Mouse (Mus musculus): ENCODE data around the gene Prkrip1. TPM values are rescaled to one million over a fixed set of nuclear protein-coding genes. Genes with fewer than 3 reads are reported as not detected.

Gene Prkrip1
- total and polyA plus RNA-seq, 3 experiments = 45.5 to 94.8 (median 47.7) TPM

GRCm38 (mm10) chr5:136170512-136171362 lies 28.0 kb downstream of the Prkrip1 start, which contains the start of gene Orai2 (continued):
- TF ChIP-seq MEF2A (IDR thresholded peaks at IDR 0.05; ENCODE audit: borderline replicate concordance, low read depth, low read length) = peak; percentile 25; the same call in 1 of the 2 replicates
- no peak for TF ChIP-seq ZMIZ1 (IDR thresholded peaks at IDR 0.05; ENCODE audit: low read depth, low read length)
- TF ChIP-seq HCFC1 (IDR thresholded peaks at IDR 0.05; ENCODE audit: low read depth, low read length) = no peak; the same call in 1 of the 2 replicates
- TF ChIP-seq JUN (IDR thresholded peaks at IDR 0.05; ENCODE audit: insufficient read depth, low read depth, low read length) = no peak
- no peak for TF ChIP-seq E2F4 (IDR thresholded peaks at IDR 0.05; ENCODE audit: insufficient replicate concordance, low read depth, low read length)
- no peak for TF ChIP-seq SMC3 (IDR thresholded peaks at IDR 0.05; ENCODE audit: low read depth, low read length)
- no peak for TF ChIP-seq CHD2 (IDR thresholded peaks at IDR 0.05; ENCODE audit: low read length)
- TF ChIP-seq NRF1 (IDR thresholded peaks at IDR 0.05; ENCODE audit: low read depth, low read length) = 0 out of 2 replicates have a peak, but pooled peaks have one; percentile 2
- peak; percentile 97 for TF ChIP-seq MXI1 (IDR thresholded peaks at IDR 0.05; ENCODE audit: low read depth, low read length)
- TF ChIP-seq IRF4 (IDR thresholded peaks at IDR 0.05; ENCODE audit: low read depth, low read length) = 0 out of 2 replicates have a peak, but pooled peaks have one; percentile 5

DNA sequence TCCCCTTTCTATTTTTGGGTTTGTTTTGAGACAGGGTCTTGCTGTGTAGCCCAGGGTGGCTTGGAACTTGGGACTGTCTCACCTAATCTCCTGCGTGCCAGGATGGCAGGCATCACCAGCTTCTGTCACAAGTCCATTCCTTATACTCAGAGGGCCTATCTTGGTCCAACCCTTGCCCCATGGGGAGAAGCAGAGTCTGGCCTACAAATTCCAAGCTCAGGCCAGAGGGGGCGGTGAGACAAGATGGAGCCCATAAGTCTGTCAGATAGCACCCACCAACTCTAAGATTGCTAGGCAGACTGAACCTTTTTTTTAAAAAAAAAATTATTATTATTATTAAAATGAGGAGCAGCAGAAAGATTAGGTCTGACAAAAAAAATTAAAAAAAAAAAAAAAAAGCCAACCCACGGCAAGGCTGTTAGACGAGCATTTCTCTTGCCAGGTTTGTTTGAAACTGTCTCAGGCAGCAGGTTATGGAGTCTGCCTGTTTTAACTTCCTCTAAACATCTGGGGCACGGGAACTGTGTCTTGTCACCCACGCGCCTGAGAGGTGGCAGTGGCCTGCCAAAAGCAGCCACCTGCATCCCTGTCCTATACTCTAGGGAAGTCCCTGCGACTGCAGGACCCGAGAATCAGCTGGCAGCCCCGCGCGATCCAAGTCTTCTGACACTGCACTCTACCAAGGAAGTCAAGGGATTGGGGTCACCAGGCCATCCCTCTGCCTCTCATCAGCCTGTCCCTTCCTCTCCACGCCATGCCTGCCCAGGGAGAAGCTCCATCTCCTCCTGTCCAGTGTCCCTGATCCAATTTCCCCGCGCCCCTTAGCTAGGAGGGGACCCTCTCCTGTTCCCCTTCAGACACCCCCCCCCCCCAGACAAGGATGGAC lies 28.9 kb downstream of the Prkrip1 start:
- DNase-seq (ENCODE audit: extremely low read depth) = peak; percentile 67
- Histone ChIP-seq H3K4me3 (replicated peaks in 1 of 3; ENCODE audit: low read depth in 2 of 3, low read length in 2 of 3, poor library complexity in 1 of 3) (peak overlapping the region; percentile 66 to 85 (median 70)), H3K79me2 (replicated peaks; ENCODE audit: control insufficient read depth, extremely low read depth, insufficient read depth, poor library complexity, severe bottlenecking) (no peaks in the 10 kb centered on the region), H3K4me1 (ENCODE audit: control insufficient read depth in 1 of 2, insufficient read depth in 2 of 2) (peaks cover 6 to 46% of the 10 kb centered on the region in 2 experiments; a peak in 3 of 4 replicates), H3K9ac (ENCODE audit: insufficient read depth, low read depth) (peak overlapping the region; percentile 74), H3K27ac (ENCODE audit: insufficient read depth, low read depth) (peak overlapping the region; percentile 51), H3K9me3 (replicated peaks; ENCODE audit: low read length) (peaks cover 7% of the 10 kb centered on the region), H3K36me3 (replicated peaks in 1 of 2; ENCODE audit: control insufficient read depth in 1 of 2, insufficient read depth in 1 of 2, low read length in 1 of 2) (peaks cover 13 to 37% of the 10 kb centered on the region in 2 experiments), H3K4me2 (ENCODE audit: insufficient read depth, low read depth, poor library complexity, severe bottlenecking) (peak overlapping the region; percentile 41), H3K27me3 (replicated peaks) (no peaks in the 10 kb centered on the region)
- dilution Hi-C loops (cut with MboI; ENCODE audit: extremely low pct_ligation_motif_present, extremely low pct_unique_long_range_greater_than_20kb, low sequenced_read_pairs) = no loop called here
- in situ Hi-C loops (cut with MboI; ENCODE audit: low pct_ligation_motif_present, low pct_unique_long_range_greater_than_20kb, low sequenced_read_pairs) = loop anchor here (10.0 kb wide), 1 partner anchor 185 kb away; the partner anchor contains the start of gene Zp3
- TF ChIP-seq POLR2AphosphoS2 (IDR thresholded peaks at IDR 0.05; ENCODE audit: low read depth, low read length) = no peak
- peak; percentile 67; the same call in 1 of the 2 replicates for TF ChIP-seq SIN3A (IDR thresholded peaks at IDR 0.05; ENCODE audit: low read length)
- no peak for TF ChIP-seq KAT2A (IDR thresholded peaks at IDR 0.05; ENCODE audit: insufficient replicate concordance, low read length)
- no peak for TF ChIP-seq MAZ (IDR thresholded peaks at IDR 0.05; ENCODE audit: low read depth, low read length)
- TF ChIP-seq RCOR1 (conservative IDR thresholded peaks at IDR 0.05; ENCODE audit: low read depth, low read length) = no peak
- TF ChIP-seq ZNF384 (IDR thresholded peaks at IDR 0.05; ENCODE audit: low read depth, low read length) = peak; percentile 49
- TF ChIP-seq ZMIZ1 (IDR thresholded peaks at IDR 0.05; ENCODE audit: low read depth, low read length) = no peak
- TF ChIP-seq USF2 (conservative IDR thresholded peaks at IDR 0.05; ENCODE audit: low read depth, low read length) = no peak
- no peak for TF ChIP-seq HCFC1 (IDR thresholded peaks at IDR 0.05; ENCODE audit: low read depth, low read length)
- no peak for TF ChIP-seq MAX (IDR thresholded peaks at IDR 0.05; ENCODE audit: low read length)
- no peak for TF ChIP-seq ZC3H11A (IDR thresholded peaks at IDR 0.05; ENCODE audit: low read depth, low read length)
- TF ChIP-seq JUND (conservative IDR thresholded peaks at IDR 0.05; ENCODE audit: low read depth, low read length) = no peak
- TF ChIP-seq CTCF (conservative IDR thresholded peaks at IDR 0.05 in 1 of 2, IDR thresholded peaks at IDR 0.05 in 1 of 2; ENCODE audit: low read depth in 2 of 2, low read length in 2 of 2) = 0 out of 4 replicates have a peak, but pooled peaks of 1 of the 2 experiments have one; percentile 1
- TF ChIP-seq MXI1 (IDR thresholded peaks at IDR 0.05; ENCODE audit: low read depth, low read length) = no peak
- no peak for TF ChIP-seq GABPA (IDR thresholded peaks at IDR 0.05; ENCODE audit: insufficient replicate concordance, low read depth, low read length)
- TF ChIP-seq IRF4 (IDR thresholded peaks at IDR 0.05; ENCODE audit: low read depth, low read length) = peak; percentile 7
- TF ChIP-seq ELF1 (IDR thresholded peaks at IDR 0.05; ENCODE audit: low read depth, low read length) = 0 out of 2 replicates have a peak, but pooled peaks have one; percentile 8
- TF ChIP-seq RAD21 (IDR thresholded peaks at IDR 0.05; ENCODE audit: low read depth, low read length) = no peak; the same call in 1 of the 2 replicates
- TF ChIP-seq UBTF (IDR thresholded peaks at IDR 0.05; ENCODE audit: low read depth, low read length) = no peak
- TF ChIP-seq CHD2 (IDR thresholded peaks at IDR 0.05; ENCODE audit: low read length) = no peak
- TF ChIP-seq MEF2A (IDR thresholded peaks at IDR 0.05; ENCODE audit: borderline replicate concordance, low read depth, low read length) = no peak
- 0 out of 2 replicates have a peak, but pooled peaks have one; percentile 26 for TF ChIP-seq TCF12 (IDR thresholded peaks at IDR 0.05; ENCODE audit: low read depth, low read length)
- no peak for TF ChIP-seq USF1 (IDR thresholded peaks at IDR 0.05; ENCODE audit: low read depth, low read length)
- TF ChIP-seq NELFE (IDR thresholded peaks at IDR 0.05; ENCODE audit: low read depth, low read length) = no peak; the same call in 1 of the 2 replicates
- TF ChIP-seq PAX5 (IDR thresholded peaks at IDR 0.05; ENCODE audit: low read length) = no peak
- TF ChIP-seq EP300 (IDR thresholded peaks at IDR 0.05; ENCODE audit: low read length) = no peak
- no peak for TF ChIP-seq JUN (IDR thresholded peaks at IDR 0.05; ENCODE audit: insufficient read depth, low read depth, low read length)

Data from CH12.LX (cell line).